Mouse (Mus musculus): ENCODE data around the gene Gstt1. TPM values are rescaled to one million over a fixed set of nuclear protein-coding genes. Genes with fewer than 3 reads are reported as not detected.

Gene Gstt1
- polyA plus RNA-seq (2015; fragmentation: Nextera tagmentation; extraction: Ambion mirVana): 8.6 and 8.9 TPM in 2 replicates

GRCm38 (mm10) chr10:75798176-75798696, at the start of gene Gstt1:
TSS of gene Gstt1 (minus strand) at chr10:75798584.

GRCm38 (mm10) chr10:75837248-75837759, 38.9 kb upstream of the Gstt1 start, which contains the start of gene Gstt2:
TSS of gene Gstt2 (minus strand) at chr10:75837424.

GRCm38 (mm10) chr10:75822443-75822842, 24.1 kb upstream of the Gstt1 start, which contains the start of gene Gstt4:
TSS of gene Gstt4 (minus strand) at chr10:75822543.

GRCm38 (mm10) chr10:75780769-75781578, 17.4 kb downstream of the Gstt1 start, which contains the start of the genes Gm20441 and Gstt3:
TSS of gene Gm20441 (minus strand) at chr10:75780954.
TSS of gene Gstt3 (minus strand) at chr10:75781414.

GRCm38 (mm10) chr10:75772795-75773664, 25.4 kb downstream of the Gstt1 start, which contains the start of gene Ddt:
TSS of gene Ddt (minus strand) at chr10:75773414.

GRCm38 (mm10) chr10:75763682-75764518, 34.5 kb downstream of the Gstt1 start, which contains the start of gene Cabin1:
TSS of gene Cabin1 (minus strand) at chr10:75764341.

Other genes starting within 250 kb of the Gstt1 start
- 0.46 TPM in 2 replicates for gene Lrrc75b, start 238.3 kb downstream of the Gstt1 start, polyA plus RNA-seq (2015; fragmentation: Nextera tagmentation; extraction: Ambion mirVana)
- gene Ggt1, start 237.0 kb downstream of the Gstt1 start, polyA plus RNA-seq (2015; fragmentation: Nextera tagmentation; extraction: Ambion mirVana): not detected in 2 replicates
- gene Ggt5, start 209.2 kb downstream of the Gstt1 start, polyA plus RNA-seq (2015; fragmentation: Nextera tagmentation; extraction: Ambion mirVana): 7.3 and 9.4 TPM in 2 replicates
- 4.9 and 5.1 TPM in 2 replicates for gene Susd2, start 154.6 kb downstream of the Gstt1 start, polyA plus RNA-seq (2015; fragmentation: Nextera tagmentation; extraction: Ambion mirVana)
- gene Cabin1, start 34.2 kb downstream of the Gstt1 start, polyA plus RNA-seq (2015; fragmentation: Nextera tagmentation; extraction: Ambion mirVana): 15.4 and 17.0 TPM in 2 replicates
- gene Ddt, start 25.2 kb downstream of the Gstt1 start, polyA plus RNA-seq (2015; fragmentation: Nextera tagmentation; extraction: Ambion mirVana): 53.2 and 61.3 TPM in 2 replicates
- not detected in 2 replicates for gene Gm20441, start 17.6 kb downstream of the Gstt1 start, polyA plus RNA-seq (2015; fragmentation: Nextera tagmentation; extraction: Ambion mirVana)
- 4.5 and 5.3 TPM in 2 replicates for gene Gstt3, start 17.2 kb downstream of the Gstt1 start, polyA plus RNA-seq (2015; fragmentation: Nextera tagmentation; extraction: Ambion mirVana)
- not detected in 2 replicates for gene Gstt4, start 24.0 kb upstream of the Gstt1 start, polyA plus RNA-seq (2015; fragmentation: Nextera tagmentation; extraction: Ambion mirVana)
- 9.9 and 11.9 TPM in 2 replicates for gene Gstt2, start 38.8 kb upstream of the Gstt1 start, polyA plus RNA-seq (2015; fragmentation: Nextera tagmentation; extraction: Ambion mirVana)
- gene Mif, start 61.7 kb upstream of the Gstt1 start, polyA plus RNA-seq (2015; fragmentation: Nextera tagmentation; extraction: Ambion mirVana): 482 and 560 TPM in 2 replicates
- 0.50 and 0.58 TPM in 2 replicates for gene Derl3, start 94.8 kb upstream of the Gstt1 start, polyA plus RNA-seq (2015; fragmentation: Nextera tagmentation; extraction: Ambion mirVana)
- gene Smarcb1, start 123.0 kb upstream of the Gstt1 start, polyA plus RNA-seq (2015; fragmentation: Nextera tagmentation; extraction: Ambion mirVana): 60.6 and 68.3 TPM in 2 replicates
- gene Chchd10, start 134.5 kb upstream of the Gstt1 start, polyA plus RNA-seq (2015; fragmentation: Nextera tagmentation; extraction: Ambion mirVana): 555 and 642 TPM in 2 replicates
- 11.6 and 12.3 TPM in 2 replicates for gene Mmp11, start 137.9 kb upstream of the Gstt1 start, polyA plus RNA-seq (2015; fragmentation: Nextera tagmentation; extraction: Ambion mirVana)
- not detected in 2 replicates for gene Gm867, start 142.1 kb upstream of the Gstt1 start, polyA plus RNA-seq (2015; fragmentation: Nextera tagmentation; extraction: Ambion mirVana)
- gene Vpreb3, start 144.5 kb upstream of the Gstt1 start, polyA plus RNA-seq (2015; fragmentation: Nextera tagmentation; extraction: Ambion mirVana): 0.24 TPM in 1 of 2 replicates, not detected in the other
- gene Gm5134, start 155.9 kb upstream of the Gstt1 start, polyA plus RNA-seq (2015; fragmentation: Nextera tagmentation; extraction: Ambion mirVana): not detected in 2 replicates
- gene Zfp280b, start 234.1 kb upstream of the Gstt1 start, polyA plus RNA-seq (2015; fragmentation: Nextera tagmentation; extraction: Ambion mirVana): 9.8 and 10.8 TPM in 2 replicates